Mouse (Mus musculus): ENCODE measurements around the gene Fndc3a. TPM values are rescaled to one million over a fixed set of nuclear protein-coding genes. Genes with fewer than 3 reads are reported as not detected.

Gene Fndc3a
- polyA plus RNA-seq, 1 experiment from 2014 or later, result 55.5 TPM

DNA sequence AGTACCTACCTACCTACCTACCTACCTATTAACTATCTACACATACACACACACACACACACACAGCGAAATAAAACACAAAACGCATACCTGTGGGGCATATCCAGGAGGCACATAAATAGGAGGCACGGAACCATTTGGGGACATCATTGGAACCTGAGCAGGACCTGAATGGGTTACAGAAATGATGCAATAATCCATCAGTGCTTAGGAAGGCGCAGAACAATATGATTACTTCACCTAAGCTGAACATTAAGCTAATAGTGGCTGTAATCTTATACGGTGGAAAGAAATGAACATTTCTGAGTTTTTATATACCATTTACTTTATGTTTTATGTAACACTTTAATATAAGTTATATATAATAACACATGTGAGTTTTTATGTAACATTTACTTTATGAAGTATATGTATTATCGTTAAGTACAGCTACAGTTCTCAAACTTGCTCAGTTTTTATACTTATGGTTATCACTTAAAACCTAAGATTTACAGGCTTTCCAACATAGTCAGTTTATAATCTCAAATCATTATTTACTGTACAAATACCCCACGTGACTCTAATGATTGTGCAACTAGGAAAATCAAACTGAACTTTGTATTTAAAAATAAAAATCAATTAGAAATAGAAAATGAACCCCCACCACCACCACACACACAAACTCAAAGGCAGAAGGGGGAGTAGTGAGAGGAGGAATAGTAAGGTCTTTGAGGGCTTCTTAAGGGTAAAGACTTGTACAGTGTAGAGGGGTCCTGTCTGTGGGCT is 110.6 kb downstream of the Fndc3a start:
- WGBS, result 94% methylated on average over 7 of the region's 7 CpGs
- Histone ChIP-seq H3K4me1 (ENCODE audit: control insufficient read depth, insufficient read depth, low read length) (peaks cover 16% of the 10 kb centered on the region; the same call in 1 of the 2 replicates), H3K9me3 (ENCODE audit: control insufficient read depth, low read length) (no peaks in the 10 kb centered on the region), H3K4me2 (replicated peaks; ENCODE audit: low read depth, low read length) (no peak overlapping the region), H3K27me3 (ENCODE audit: control insufficient read depth, insufficient read depth, low read length) (no peaks in the 10 kb centered on the region), H3K4me3 (ENCODE audit: low read length) (no peak overlapping the region), H3K9ac (ENCODE audit: low read depth, low read length) (no peak overlapping the region), H3K36me3 (ENCODE audit: control insufficient read depth, insufficient read depth, low read length) (peaks cover 7% of the 10 kb centered on the region; the same call in 1 of the 2 replicates), H3K27ac (ENCODE audit: low read depth, low read length) (no peak overlapping the region)
- no peak for ATAC-seq (ENCODE audit: low FRiP score, low TSS enrichment)

DNA sequence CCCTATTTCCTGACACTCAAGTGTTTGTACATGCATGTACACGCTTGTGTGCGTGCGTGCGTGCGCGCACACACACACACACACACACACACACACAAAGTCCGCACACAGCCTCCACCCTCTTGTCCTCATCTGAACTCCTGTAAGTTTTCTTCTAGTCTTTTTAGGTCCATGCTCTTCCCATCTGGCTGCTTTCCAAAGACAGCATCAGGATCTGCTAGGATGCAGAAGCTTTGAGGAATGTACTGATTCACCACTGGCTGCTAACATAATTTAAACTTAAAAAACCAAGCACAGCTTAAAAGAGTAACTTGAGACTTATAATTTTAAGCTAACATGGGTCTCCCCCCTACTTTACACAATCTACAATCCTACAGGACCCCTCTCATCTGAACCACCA is 115.6 kb downstream of the Fndc3a start:
- no peaks in the 10 kb centered on the region for H3K9me3 ChIP-seq (ENCODE audit: control insufficient read depth, low read length)
- no peaks in the 10 kb centered on the region for H3K27me3 ChIP-seq (ENCODE audit: control insufficient read depth, insufficient read depth, low read length)
- no peak for ATAC-seq (ENCODE audit: low FRiP score, low TSS enrichment)
- peaks cover 16% of the 10 kb centered on the region for H3K36me3 ChIP-seq (ENCODE audit: control insufficient read depth, insufficient read depth, low read length)
- 93% methylated on average over 7 of the region's 7 CpGs for WGBS
- no peaks in the 10 kb centered on the region for H3K4me1 ChIP-seq (ENCODE audit: control insufficient read depth, insufficient read depth, low read length)
- H3K27ac ChIP-seq (ENCODE audit: low read depth, low read length), result no peak overlapping the region
- no peak overlapping the region for H3K9ac ChIP-seq (ENCODE audit: low read depth, low read length)
- no peak overlapping the region for H3K4me3 ChIP-seq (ENCODE audit: low read length)
- H3K4me2 ChIP-seq (replicated peaks; ENCODE audit: low read depth, low read length), result no peak overlapping the region

DNA sequence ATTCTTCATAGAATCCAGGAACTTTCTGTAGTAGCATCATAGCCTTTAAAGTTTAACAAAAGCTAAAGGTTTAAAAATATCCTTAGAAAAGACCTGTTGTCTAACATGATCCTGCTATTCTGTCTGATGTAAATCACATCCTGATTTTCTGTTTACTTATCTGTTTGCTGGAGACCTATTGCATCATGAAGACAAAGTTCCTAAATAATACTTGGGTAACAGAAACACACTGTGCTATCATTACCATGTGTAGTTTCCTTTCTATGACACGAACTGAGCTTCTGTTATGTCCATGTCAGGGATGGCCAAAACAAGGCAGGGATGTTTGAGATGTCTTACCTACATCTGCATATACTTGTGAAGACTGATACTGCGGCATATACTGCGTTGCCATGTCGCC is 120.4 kb downstream of the Fndc3a start:
- Histone ChIP-seq H3K27me3 (ENCODE audit: control insufficient read depth, insufficient read depth, low read length) (no peaks in the 10 kb centered on the region), H3K36me3 (ENCODE audit: control insufficient read depth, insufficient read depth, low read length) (peaks cover 29% of the 10 kb centered on the region), H3K9me3 (ENCODE audit: control insufficient read depth, low read length) (no peaks in the 10 kb centered on the region), H3K4me1 (ENCODE audit: control insufficient read depth, insufficient read depth, low read length) (no peaks in the 10 kb centered on the region), H3K9ac (ENCODE audit: low read depth, low read length) (no peak overlapping the region), H3K27ac (ENCODE audit: low read depth, low read length) (no peak overlapping the region), H3K4me3 (ENCODE audit: low read length) (no peak overlapping the region), H3K4me2 (replicated peaks; ENCODE audit: low read depth, low read length) (no peak overlapping the region)
- 96% methylated on average over 4 of the region's 4 CpGs for WGBS
- no peak for ATAC-seq (ENCODE audit: low FRiP score, low TSS enrichment)

DNA sequence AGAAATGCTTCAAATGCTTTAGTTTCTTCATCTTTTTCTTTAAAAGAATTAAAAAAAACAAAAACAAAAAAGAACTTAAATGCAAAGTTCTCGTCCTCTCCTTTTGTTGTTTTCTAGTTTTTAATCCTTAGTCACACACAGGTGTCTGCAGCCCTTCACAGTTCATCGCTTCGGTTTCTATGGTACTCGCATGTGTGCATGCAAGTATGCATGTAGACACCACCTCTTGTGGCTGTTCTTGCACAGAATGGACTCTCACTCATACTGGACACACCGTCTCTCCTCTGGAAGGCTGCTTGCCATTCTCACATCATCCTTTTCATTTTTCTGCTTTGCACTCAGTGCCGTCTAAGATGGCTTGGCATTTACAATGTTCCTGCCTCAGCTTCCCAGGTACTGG is 126.8 kb downstream of the Fndc3a start:
- H3K27ac ChIP-seq (ENCODE audit: low read depth, low read length), result no peak overlapping the region
- ATAC-seq (ENCODE audit: low FRiP score, low TSS enrichment), result no peak

DNA sequence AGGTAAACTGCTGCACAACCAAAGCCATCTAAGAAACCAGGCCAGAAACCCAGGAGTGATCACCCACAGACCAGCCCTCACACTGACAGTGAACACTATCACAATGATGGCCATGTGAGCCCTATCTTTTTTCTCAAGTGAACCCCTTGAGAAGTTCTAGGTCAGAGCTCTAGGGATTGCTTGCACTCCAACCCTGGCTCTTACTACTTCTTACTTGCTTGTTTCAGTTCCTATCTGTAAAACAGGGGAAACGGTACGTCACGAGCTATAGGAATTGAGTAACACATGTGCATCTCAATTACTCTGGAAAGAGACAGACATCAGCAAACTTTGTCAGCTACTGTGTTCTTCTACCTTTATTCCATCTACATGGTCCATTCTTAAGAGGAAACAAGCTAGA is 128.8 kb downstream of the Fndc3a start:
- Histone ChIP-seq H3K27ac (ENCODE audit: low read depth, low read length) (no peak overlapping the region), H3K4me3 (ENCODE audit: low read length) (no peak overlapping the region), H3K36me3 (ENCODE audit: control insufficient read depth, insufficient read depth, low read length) (peaks cover 24% of the 10 kb centered on the region; the same call in 1 of the 2 replicates), H3K27me3 (ENCODE audit: control insufficient read depth, insufficient read depth, low read length) (no peaks in the 10 kb centered on the region), H3K4me2 (replicated peaks; ENCODE audit: low read depth, low read length) (no peak overlapping the region), H3K9me3 (ENCODE audit: control insufficient read depth, low read length) (no peaks in the 10 kb centered on the region), H3K9ac (ENCODE audit: low read depth, low read length) (no peak overlapping the region), H3K4me1 (ENCODE audit: control insufficient read depth, insufficient read depth, low read length) (no peaks in the 10 kb centered on the region)
- 96% methylated on average over 3 of the region's 3 CpGs for WGBS
- ATAC-seq (ENCODE audit: low FRiP score, low TSS enrichment), result no peak

More for the DNA sequence above, 126.8 kb downstream of the Fndc3a start:
- no peaks in the 10 kb centered on the region for H3K4me1 ChIP-seq (ENCODE audit: control insufficient read depth, insufficient read depth, low read length)
- H3K9me3 ChIP-seq (ENCODE audit: control insufficient read depth, low read length), result no peaks in the 10 kb centered on the region
- H3K27me3 ChIP-seq (ENCODE audit: control insufficient read depth, insufficient read depth, low read length), result no peaks in the 10 kb centered on the region
- 87% methylated on average over 6 of the region's 6 CpGs for WGBS
- H3K4me2 ChIP-seq (replicated peaks; ENCODE audit: low read depth, low read length), result no peak overlapping the region
- H3K9ac ChIP-seq (ENCODE audit: low read depth, low read length), result no peak overlapping the region
- H3K36me3 ChIP-seq (ENCODE audit: control insufficient read depth, insufficient read depth, low read length), result peaks cover 29% of the 10 kb centered on the region; the same call in 1 of the 2 replicates
- no peak overlapping the region for H3K4me3 ChIP-seq (ENCODE audit: low read length)

DNA sequence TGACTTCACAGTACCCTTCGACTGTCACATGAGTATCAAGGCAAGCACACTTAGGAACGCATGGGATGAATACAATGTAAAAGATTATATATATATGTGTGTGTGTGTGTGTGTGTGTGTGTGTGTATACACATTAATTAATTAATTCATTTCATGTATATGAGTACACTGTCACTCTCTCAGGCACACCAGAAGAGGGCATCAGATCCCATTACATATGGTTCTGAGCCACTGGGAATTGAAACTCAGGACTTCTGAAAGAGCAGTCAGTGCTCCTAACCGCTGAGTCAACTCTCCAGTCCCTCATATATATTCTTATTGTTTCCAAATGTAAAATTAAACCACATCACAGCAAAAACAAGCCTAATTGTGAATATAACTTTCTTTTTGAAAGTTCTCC is 133.5 kb downstream of the Fndc3a start:
- no peak overlapping the region for H3K4me2 ChIP-seq (replicated peaks; ENCODE audit: low read depth, low read length)
- ATAC-seq (ENCODE audit: low FRiP score, low TSS enrichment), result no peak
- no peak overlapping the region for H3K27ac ChIP-seq (ENCODE audit: low read depth, low read length)
- no peaks in the 10 kb centered on the region for H3K4me1 ChIP-seq (ENCODE audit: control insufficient read depth, insufficient read depth, low read length)
- WGBS, result 91% methylated on average over 3 of the region's 3 CpGs
- H3K9me3 ChIP-seq (ENCODE audit: control insufficient read depth, low read length), result no peaks in the 10 kb centered on the region
- H3K27me3 ChIP-seq (ENCODE audit: control insufficient read depth, insufficient read depth, low read length), result no peaks in the 10 kb centered on the region
- no peak overlapping the region for H3K9ac ChIP-seq (ENCODE audit: low read depth, low read length)
- no peak overlapping the region for H3K4me3 ChIP-seq (ENCODE audit: low read length)
- peaks cover 39% of the 10 kb centered on the region for H3K36me3 ChIP-seq (ENCODE audit: control insufficient read depth, insufficient read depth, low read length)

DNA sequence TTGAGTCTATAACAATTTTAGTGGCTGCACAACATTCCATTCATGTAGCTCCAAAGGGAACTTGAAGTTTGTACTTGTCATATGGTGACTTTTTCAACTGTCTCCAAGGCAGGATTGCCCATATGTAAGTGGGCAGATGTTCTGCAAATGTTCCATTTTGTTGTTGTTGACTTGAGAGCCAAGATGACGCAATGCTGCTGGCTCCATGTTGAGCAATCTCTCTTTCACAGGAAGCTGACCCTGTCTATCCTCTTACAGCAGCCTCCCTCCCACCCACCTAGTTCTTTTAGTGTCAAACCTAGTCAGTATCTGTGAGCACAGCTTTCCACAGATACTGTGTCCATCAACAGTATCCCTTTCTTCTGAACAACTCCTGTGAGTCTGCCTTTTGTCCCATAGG is 145.9 kb downstream of the Fndc3a start:
- no peak for ATAC-seq (ENCODE audit: low FRiP score, low TSS enrichment)

DNA sequence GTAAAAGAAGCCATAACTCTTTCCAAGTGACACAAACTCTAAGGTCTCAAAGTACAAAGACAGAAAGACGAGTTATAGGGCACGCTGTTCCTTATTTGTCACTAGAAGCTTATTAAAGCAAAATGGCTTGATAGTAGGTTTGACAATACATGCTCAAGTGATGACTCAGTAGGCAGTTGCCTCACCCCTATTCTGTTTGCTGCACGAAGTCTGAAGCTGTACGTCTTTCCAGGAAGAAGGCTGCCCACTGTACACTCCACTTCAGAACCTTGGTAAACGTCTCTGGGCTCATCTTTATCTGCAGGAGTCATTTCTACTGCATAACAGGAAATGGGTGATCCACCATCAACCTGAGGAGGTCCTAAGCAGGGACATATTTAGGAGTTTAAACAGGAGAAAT is 151.0 kb downstream of the Fndc3a start:
- Histone ChIP-seq H3K9me3 (ENCODE audit: control insufficient read depth, low read length) (no peaks in the 10 kb centered on the region), H3K9ac (ENCODE audit: low read depth, low read length) (no peak overlapping the region), H3K27ac (ENCODE audit: low read depth, low read length) (no peak overlapping the region), H3K4me1 (ENCODE audit: control insufficient read depth, insufficient read depth, low read length) (no peaks in the 10 kb centered on the region), H3K36me3 (ENCODE audit: control insufficient read depth, insufficient read depth, low read length) (peaks cover 56% of the 10 kb centered on the region; the same call in 1 of the 2 replicates), H3K27me3 (ENCODE audit: control insufficient read depth, insufficient read depth, low read length) (no peaks in the 10 kb centered on the region), H3K4me2 (replicated peaks; ENCODE audit: low read depth, low read length) (no peak overlapping the region), H3K4me3 (ENCODE audit: low read length) (no peak overlapping the region)
- no peak for ATAC-seq (ENCODE audit: low FRiP score, low TSS enrichment)
- WGBS, result 90% methylated on average over 5 of the region's 5 CpGs

More for the DNA sequence above, 145.9 kb downstream of the Fndc3a start:
- H3K9ac ChIP-seq (ENCODE audit: low read depth, low read length), result no peak overlapping the region
- 96% methylated on average over 1 of the region's 1 CpGs for WGBS
- no peaks in the 10 kb centered on the region for H3K27me3 ChIP-seq (ENCODE audit: control insufficient read depth, insufficient read depth, low read length)
- H3K4me3 ChIP-seq (ENCODE audit: low read length), result no peak overlapping the region
- H3K9me3 ChIP-seq (ENCODE audit: control insufficient read depth, low read length), result no peaks in the 10 kb centered on the region
- H3K4me1 ChIP-seq (ENCODE audit: control insufficient read depth, insufficient read depth, low read length), result no peaks in the 10 kb centered on the region
- no peak overlapping the region for H3K27ac ChIP-seq (ENCODE audit: low read depth, low read length)
- peaks cover 60% of the 10 kb centered on the region for H3K36me3 ChIP-seq (ENCODE audit: control insufficient read depth, insufficient read depth, low read length)
- H3K4me2 ChIP-seq (replicated peaks; ENCODE audit: low read depth, low read length), result no peak overlapping the region

DNA sequence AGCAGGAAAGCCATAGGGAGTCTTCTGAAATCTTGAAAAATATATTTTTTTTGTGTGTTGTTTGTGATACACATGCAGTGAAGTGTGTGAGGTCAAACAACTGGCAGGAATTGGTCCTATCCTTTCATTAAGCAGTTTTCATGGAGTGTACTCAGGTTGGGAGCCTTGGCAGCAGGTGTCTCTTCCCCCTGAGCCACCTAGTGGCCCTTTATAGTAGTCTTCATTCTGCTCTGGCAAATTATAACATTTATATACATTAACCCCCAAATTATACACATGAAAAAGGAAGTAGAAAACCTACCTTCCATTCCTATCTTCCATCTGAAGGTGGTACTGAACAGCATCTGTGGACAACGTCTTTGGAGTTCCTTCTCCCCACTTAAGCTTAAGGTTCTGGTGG is 154.0 kb downstream of the Fndc3a start:
- Histone ChIP-seq H3K4me3 (ENCODE audit: low read length) (no peak overlapping the region), H3K27me3 (ENCODE audit: control insufficient read depth, insufficient read depth, low read length) (no peaks in the 10 kb centered on the region), H3K9me3 (ENCODE audit: control insufficient read depth, low read length) (no peaks in the 10 kb centered on the region), H3K27ac (ENCODE audit: low read depth, low read length) (no peak overlapping the region), H3K9ac (ENCODE audit: low read depth, low read length) (no peak overlapping the region), H3K4me1 (ENCODE audit: control insufficient read depth, insufficient read depth, low read length) (no peaks in the 10 kb centered on the region), H3K4me2 (replicated peaks; ENCODE audit: low read depth, low read length) (no peak overlapping the region), H3K36me3 (ENCODE audit: control insufficient read depth, insufficient read depth, low read length) (peaks cover 65% of the 10 kb centered on the region)
- ATAC-seq (ENCODE audit: low FRiP score, low TSS enrichment), result no peak
- 94% methylated on average over 1 of the region's 1 CpGs for WGBS

All from kidney, embryonic 14.5 days (tissue).